Mouse (Mus musculus): Measurements from ENCODE around the gene Rflnb. TPM values are rescaled to one million over a fixed set of nuclear protein-coding genes. Genes with fewer than 3 reads are reported as not detected.

Rflnb gene
- polyA plus RNA-seq, 1 experiment = 21.5 TPM

DNA sequence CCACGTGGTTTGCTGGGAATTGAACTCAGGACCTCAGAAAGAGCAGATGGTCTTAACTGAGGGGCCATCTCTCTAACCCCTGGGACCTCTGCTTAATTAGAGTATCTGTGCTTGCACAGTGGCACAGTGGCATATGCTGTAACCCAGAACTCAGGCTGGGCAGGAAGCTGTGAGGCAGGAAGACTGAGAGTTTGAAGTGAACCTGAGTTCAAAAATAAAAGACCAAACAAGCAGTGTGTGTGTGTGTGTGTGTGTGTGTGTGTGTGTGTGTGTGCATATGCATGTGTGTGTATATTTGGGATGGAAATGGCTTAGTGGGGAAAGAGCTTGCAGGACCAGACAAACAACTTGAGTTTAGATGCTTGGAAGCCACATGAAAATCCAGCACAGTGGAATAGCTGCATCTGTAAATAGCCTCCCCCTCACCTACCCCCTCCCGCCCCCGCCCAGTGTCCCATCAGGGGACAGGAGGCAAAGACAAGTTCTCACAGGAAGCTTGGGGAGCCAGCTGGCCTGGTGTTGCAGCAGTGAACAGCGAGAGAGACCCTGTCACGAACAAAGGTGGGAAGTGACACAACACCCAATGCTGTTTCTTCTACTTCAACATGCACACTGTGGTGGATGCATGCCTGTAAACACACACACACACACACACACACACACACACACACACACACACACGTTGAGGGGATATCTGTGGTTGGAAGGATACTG is 10.2 kb upstream of the Rflnb start:
- Histone ChIP-seq H3K4me3 (ENCODE audit: low read depth, low read length) (no peak overlapping the region), H3K36me3 (ENCODE audit: control insufficient read depth, insufficient read depth, low read length) (no peaks in the 10 kb centered on the region), H3K4me1 (ENCODE audit: control insufficient read depth, insufficient read depth, insufficient read length, low read length) (peaks cover 11% of the 10 kb centered on the region; the same call in 1 of the 2 replicates), H3K27me3 (ENCODE audit: control insufficient read depth, insufficient read depth, low read length) (no peaks in the 10 kb centered on the region), H3K27ac (ENCODE audit: insufficient read depth, low read depth, low read length) (0 out of 2 replicates have a peak overlapping the region, but pooled peaks have one; percentile 2)
- 81% methylated on average over 6 of the region's 6 CpGs for WGBS
- TF ChIP-seq CTCF (IDR thresholded peaks at IDR 0.05; ENCODE audit: extremely low read depth, insufficient read length, insufficient replicate concordance, low read depth, low read length) = no peak
- no peak for TF ChIP-seq POLR2A (IDR thresholded peaks at IDR 0.05; ENCODE audit: low read depth, low read length)

DNA sequence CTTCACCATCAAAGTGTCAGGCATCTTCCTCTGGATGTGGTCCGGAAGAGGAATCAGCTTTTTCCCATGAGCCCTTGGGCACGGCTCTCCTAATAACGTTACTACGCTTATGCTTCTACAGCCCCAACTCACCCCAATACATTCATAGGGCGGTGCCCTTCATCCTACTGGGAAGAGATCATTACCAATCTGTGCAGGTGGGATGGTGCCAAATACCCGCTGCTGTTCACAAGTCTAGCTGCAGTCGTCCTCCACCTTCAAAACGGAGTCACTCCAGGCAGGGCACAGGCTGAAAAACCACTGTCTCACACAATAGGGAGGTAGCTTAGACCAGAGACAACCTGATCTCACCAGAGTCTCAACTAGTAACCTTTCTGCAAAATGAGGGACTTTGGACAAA is 7.6 kb upstream of the Rflnb start:
- no peaks in the 10 kb centered on the region for H3K36me3 ChIP-seq (ENCODE audit: control insufficient read depth, insufficient read depth, low read length)
- no peak overlapping the region for H3K4me3 ChIP-seq (ENCODE audit: low read depth, low read length)
- TF ChIP-seq POLR2A (IDR thresholded peaks at IDR 0.05; ENCODE audit: low read depth, low read length) (no peak), CTCF (IDR thresholded peaks at IDR 0.05; ENCODE audit: extremely low read depth, insufficient read length, insufficient replicate concordance, low read depth, low read length) (no peak)
- H3K27ac ChIP-seq (ENCODE audit: insufficient read depth, low read depth, low read length) = no peak overlapping the region
- no peaks in the 10 kb centered on the region for H3K27me3 ChIP-seq (ENCODE audit: control insufficient read depth, insufficient read depth, low read length)
- 88% methylated on average over 8 of the region's 8 CpGs for WGBS
- H3K4me1 ChIP-seq (ENCODE audit: control insufficient read depth, insufficient read depth, insufficient read length, low read length) = peaks cover 6% of the 10 kb centered on the region; the same call in 1 of the 2 replicates

DNA sequence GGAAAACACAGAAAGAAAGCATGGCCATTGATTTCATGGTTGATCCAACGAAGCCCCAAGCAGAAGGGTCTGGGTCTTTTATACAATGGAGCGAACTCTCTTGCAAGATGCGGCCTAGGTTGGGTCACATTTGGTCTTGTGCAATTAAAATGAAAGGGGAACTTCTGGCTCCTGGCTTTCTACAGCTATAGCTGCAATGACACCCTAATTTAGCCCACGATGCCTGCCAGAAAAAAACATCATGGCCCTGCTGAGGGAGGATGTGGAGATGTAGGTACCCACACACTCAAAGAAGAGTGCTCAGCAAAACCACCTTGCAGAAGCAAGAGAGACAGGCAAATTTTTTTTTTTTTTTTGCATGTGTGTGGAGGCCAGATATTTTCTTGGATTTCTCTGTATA is 6.3 kb upstream of the Rflnb start:
- 89% methylated on average over 4 of the region's 4 CpGs for WGBS
- TF ChIP-seq CTCF (IDR thresholded peaks at IDR 0.05; ENCODE audit: extremely low read depth, insufficient read length, insufficient replicate concordance, low read depth, low read length) (no peak), POLR2A (IDR thresholded peaks at IDR 0.05; ENCODE audit: low read depth, low read length) (no peak)
- H3K4me3 ChIP-seq (ENCODE audit: low read depth, low read length) = no peak overlapping the region

GRCm38 (mm10) chr11:76033359-76033758 is 5.8 kb upstream of the Rflnb start:
- H3K4me1 ChIP-seq (ENCODE audit: control insufficient read depth, insufficient read depth, insufficient read length, low read length) = peaks cover 6% of the 10 kb centered on the region; the same call in 1 of the 2 replicates
- no peaks in the 10 kb centered on the region for H3K36me3 ChIP-seq (ENCODE audit: control insufficient read depth, insufficient read depth, low read length)
- H3K27ac ChIP-seq (ENCODE audit: insufficient read depth, low read depth, low read length) = 0 out of 2 replicates have a peak overlapping the region, but pooled peaks have one; percentile 28
- 48% methylated on average over 6 of the region's 6 CpGs for WGBS
- no peaks in the 10 kb centered on the region for H3K27me3 ChIP-seq (ENCODE audit: control insufficient read depth, insufficient read depth, low read length)
- H3K4me3 ChIP-seq (ENCODE audit: low read depth, low read length) = no peak overlapping the region
- TF ChIP-seq POLR2A (IDR thresholded peaks at IDR 0.05; ENCODE audit: low read depth, low read length) = no peak
- no peak for TF ChIP-seq CTCF (IDR thresholded peaks at IDR 0.05; ENCODE audit: extremely low read depth, insufficient read length, insufficient replicate concordance, low read depth, low read length)

More for the DNA sequence above, 6.3 kb upstream of the Rflnb start:
- Histone ChIP-seq H3K36me3 (ENCODE audit: control insufficient read depth, insufficient read depth, low read length) (no peaks in the 10 kb centered on the region), H3K27me3 (ENCODE audit: control insufficient read depth, insufficient read depth, low read length) (no peaks in the 10 kb centered on the region), H3K4me1 (ENCODE audit: control insufficient read depth, insufficient read depth, insufficient read length, low read length) (peaks cover 6% of the 10 kb centered on the region; the same call in 1 of the 2 replicates), H3K27ac (ENCODE audit: insufficient read depth, low read depth, low read length) (no peak overlapping the region)

- no peaks in the 10 kb centered on the region for H3K27me3 ChIP-seq (ENCODE audit: control insufficient read depth, insufficient read depth, low read length)
- peaks cover 7% of the 10 kb centered on the region for H3K4me1 ChIP-seq (ENCODE audit: control insufficient read depth, insufficient read depth, insufficient read length, low read length)
- no peak for TF ChIP-seq CTCF (IDR thresholded peaks at IDR 0.05; ENCODE audit: extremely low read depth, insufficient read length, insufficient replicate concordance, low read depth, low read length)
- TF ChIP-seq POLR2A (IDR thresholded peaks at IDR 0.05; ENCODE audit: low read depth, low read length) = no peak
- peak overlapping the region; percentile 94 for H3K4me3 ChIP-seq (ENCODE audit: low read depth, low read length)
- no peak overlapping the region for H3K27ac ChIP-seq (ENCODE audit: insufficient read depth, low read depth, low read length)
- H3K36me3 ChIP-seq (ENCODE audit: control insufficient read depth, insufficient read depth, low read length) = peaks cover 10% of the 10 kb centered on the region; the same call in 1 of the 2 replicates
- WGBS = 6% methylated on average over 14 of the region's 14 CpGs
These were observed 487 bp upstream of the Rflnb start for GRCm38 (mm10) chr11:76028072-76028465.

DNA sequence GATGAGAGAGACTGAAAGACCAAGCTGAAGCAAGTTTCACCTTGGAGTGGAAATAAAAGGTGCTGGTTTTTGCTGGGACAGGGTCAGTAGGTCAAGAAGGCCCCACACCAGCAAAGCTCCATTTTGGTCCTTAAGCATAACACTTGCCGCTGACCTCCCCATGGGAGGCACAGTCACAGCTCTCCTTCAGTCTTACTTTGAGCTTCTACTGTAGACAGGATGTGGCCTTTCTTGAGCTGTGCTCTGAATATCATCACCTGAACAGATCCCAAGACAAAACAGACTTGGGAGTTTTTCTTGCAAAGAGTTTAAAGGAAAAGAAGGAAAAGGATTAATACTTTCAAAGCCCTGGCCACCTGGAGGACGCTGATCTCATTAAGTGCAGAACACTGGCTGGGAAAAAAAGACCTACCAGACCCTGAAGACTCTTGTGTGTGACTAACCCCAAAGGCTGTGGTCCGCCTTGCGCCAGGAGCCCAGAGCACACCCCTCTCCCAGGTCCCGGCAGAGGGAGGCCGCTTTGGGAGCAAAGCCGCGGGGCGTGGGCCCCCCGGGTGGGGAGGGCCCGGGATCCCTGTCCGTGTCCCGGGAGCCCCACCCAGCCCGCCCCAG is 949 bp downstream of the Rflnb start:
- peaks cover 7% of the 10 kb centered on the region for H3K4me1 ChIP-seq (ENCODE audit: control insufficient read depth, insufficient read depth, insufficient read length, low read length)
- TF ChIP-seq POLR2A (IDR thresholded peaks at IDR 0.05; ENCODE audit: low read depth, low read length) = no peak
- peak overlapping the region; percentile 10; the same call in 1 of the 2 replicates for H3K27ac ChIP-seq (ENCODE audit: insufficient read depth, low read depth, low read length)
- H3K27me3 ChIP-seq (ENCODE audit: control insufficient read depth, insufficient read depth, low read length) = no peaks in the 10 kb centered on the region
- peaks cover 14% of the 10 kb centered on the region; the same call in 1 of the 2 replicates for H3K36me3 ChIP-seq (ENCODE audit: control insufficient read depth, insufficient read depth, low read length)
- peak overlapping the region; percentile 94 for H3K4me3 ChIP-seq (ENCODE audit: low read depth, low read length)
- WGBS = 9% methylated on average over 13 of the region's 14 CpGs

GRCm38 (mm10) chr11:76025080-76025583 is 2.5 kb downstream of the Rflnb start:
- H3K4me1 ChIP-seq (ENCODE audit: control insufficient read depth, insufficient read depth, insufficient read length, low read length) = peaks cover 7% of the 10 kb centered on the region
- peaks cover 21% of the 10 kb centered on the region for H3K36me3 ChIP-seq (ENCODE audit: control insufficient read depth, insufficient read depth, low read length)
- H3K27ac ChIP-seq (ENCODE audit: insufficient read depth, low read depth, low read length) = no peak overlapping the region
- H3K4me3 ChIP-seq (ENCODE audit: low read depth, low read length) = peak overlapping the region; percentile 35
- WGBS = 75% methylated on average over 7 of the region's 7 CpGs
- no peaks in the 10 kb centered on the region for H3K27me3 ChIP-seq (ENCODE audit: control insufficient read depth, insufficient read depth, low read length)
- TF ChIP-seq POLR2A (IDR thresholded peaks at IDR 0.05; ENCODE audit: low read depth, low read length) (0 out of 2 replicates have a peak, but pooled peaks have one; percentile 13), CTCF (IDR thresholded peaks at IDR 0.05; ENCODE audit: extremely low read depth, insufficient read length, insufficient replicate concordance, low read depth, low read length) (no peak)

All from small intestine, adult 2 months (tissue).